Mouse (Mus musculus): ENCODE measurements at regions not wholly inside any gene's neighbourhood (a gene's known extent, or its start where the extent isn't known, plus 50 kb on each side); places are given as distances from the start of the nearest gene placed in this dataset.

- WGBS: 81% methylated on average over 8 of the region's 8 CpGs
- DNase-seq (ENCODE audit: low spot score): no peak
- no peaks in the 10 kb centered on the region for H3K27me3 ChIP-seq (ENCODE audit: control insufficient read depth, insufficient read depth, low read length)
- no peak for ATAC-seq (ENCODE audit: low FRiP score, low TSS enrichment)
- H3K4me3 ChIP-seq (ENCODE audit: low read depth, low read length): no peak overlapping the region
- H3K27ac ChIP-seq (replicated peaks): no peak overlapping the region
- no peaks in the 10 kb centered on the region for H3K36me3 ChIP-seq (ENCODE audit: control insufficient read depth, insufficient read depth, low read length)
- no peaks in the 10 kb centered on the region for H3K4me1 ChIP-seq (replicated peaks; ENCODE audit: control insufficient read depth, insufficient read depth)
- H3K9me3 ChIP-seq (ENCODE audit: control insufficient read depth, low read length): no peaks in the 10 kb centered on the region
- H3K4me2 ChIP-seq (replicated peaks; ENCODE audit: low read depth): no peak overlapping the region
- TF ChIP-seq CTCF (IDR thresholded peaks at IDR 0.05; ENCODE audit: low read depth) (no peak), EP300 (optimal IDR thresholded peaks at IDR 0.05) (no peak)
- H3K9ac ChIP-seq (ENCODE audit: low read length): no peak overlapping the region
These were observed 460.1 kb upstream of the Smc2 start for GRCm38 (mm10) chr4:51978962-51979361.

GRCm38 (mm10) chr4:51992482-51992881 lies 446.6 kb upstream of the Smc2 start:
- Histone ChIP-seq H3K4me1 (replicated peaks; ENCODE audit: control insufficient read depth, insufficient read depth) (no peaks in the 10 kb centered on the region), H3K36me3 (ENCODE audit: control insufficient read depth, insufficient read depth, low read length) (no peaks in the 10 kb centered on the region), H3K27ac (replicated peaks) (no peak overlapping the region), H3K9ac (ENCODE audit: low read length) (no peak overlapping the region), H3K4me3 (ENCODE audit: low read depth, low read length) (no peak overlapping the region), H3K27me3 (ENCODE audit: control insufficient read depth, insufficient read depth, low read length) (no peaks in the 10 kb centered on the region), H3K4me2 (replicated peaks; ENCODE audit: low read depth) (no peak overlapping the region), H3K9me3 (ENCODE audit: control insufficient read depth, low read length) (no peaks in the 10 kb centered on the region)
- 70% methylated on average over 2 of the region's 2 CpGs for WGBS
- no peak for ATAC-seq (ENCODE audit: low FRiP score, low TSS enrichment)
- DNase-seq (ENCODE audit: low spot score): no peak
- TF ChIP-seq EP300 (optimal IDR thresholded peaks at IDR 0.05) (no peak), CTCF (IDR thresholded peaks at IDR 0.05; ENCODE audit: low read depth) (no peak)

- DNase-seq (ENCODE audit: low spot score) (no peak), ATAC-seq (ENCODE audit: low FRiP score, low TSS enrichment) (no peak)
- H3K9me3 ChIP-seq (ENCODE audit: control insufficient read depth, low read length): no peaks in the 10 kb centered on the region
- no peaks in the 10 kb centered on the region for H3K27me3 ChIP-seq (ENCODE audit: control insufficient read depth, insufficient read depth, low read length)
- no peaks in the 10 kb centered on the region for H3K36me3 ChIP-seq (ENCODE audit: control insufficient read depth, insufficient read depth, low read length)
- H3K27ac ChIP-seq (replicated peaks): no peak overlapping the region
- H3K4me2 ChIP-seq (replicated peaks; ENCODE audit: low read depth): no peak overlapping the region
- TF ChIP-seq EP300 (optimal IDR thresholded peaks at IDR 0.05) (no peak), CTCF (IDR thresholded peaks at IDR 0.05; ENCODE audit: low read depth) (no peak)
- no peak overlapping the region for H3K9ac ChIP-seq (ENCODE audit: low read length)
- no peak overlapping the region for H3K4me3 ChIP-seq (ENCODE audit: low read depth, low read length)
- WGBS: 42% methylated on average over 11 of the region's 11 CpGs
- no peaks in the 10 kb centered on the region for H3K4me1 ChIP-seq (replicated peaks; ENCODE audit: control insufficient read depth, insufficient read depth)
These were observed 402.2 kb upstream of the Smc2 start for GRCm38 (mm10) chr4:52036765-52037353.

- TF ChIP-seq EP300 (optimal IDR thresholded peaks at IDR 0.05) (no peak), CTCF (IDR thresholded peaks at IDR 0.05; ENCODE audit: low read depth) (no peak)
- Histone ChIP-seq H3K4me2 (replicated peaks; ENCODE audit: low read depth) (no peak overlapping the region), H3K27me3 (ENCODE audit: control insufficient read depth, insufficient read depth, low read length) (no peaks in the 10 kb centered on the region), H3K9ac (ENCODE audit: low read length) (no peak overlapping the region), H3K27ac (replicated peaks) (no peak overlapping the region), H3K9me3 (ENCODE audit: control insufficient read depth, low read length) (no peaks in the 10 kb centered on the region), H3K36me3 (ENCODE audit: control insufficient read depth, insufficient read depth, low read length) (no peaks in the 10 kb centered on the region), H3K4me1 (replicated peaks; ENCODE audit: control insufficient read depth, insufficient read depth) (no peaks in the 10 kb centered on the region), H3K4me3 (ENCODE audit: low read depth, low read length) (no peak overlapping the region)
- 76% methylated on average over 1 of the region's 1 CpGs for WGBS
- DNase-seq (ENCODE audit: low spot score) (no peak), ATAC-seq (ENCODE audit: low FRiP score, low TSS enrichment) (no peak)
These were observed 395.6 kb upstream of the Smc2 start for GRCm38 (mm10) chr4:52043404-52043803.

GRCm38 (mm10) chr4:52050948-52051347 lies 388.1 kb upstream of the Smc2 start:
- no peak overlapping the region for H3K4me3 ChIP-seq (ENCODE audit: low read depth, low read length)
- H3K4me2 ChIP-seq (replicated peaks; ENCODE audit: low read depth): no peak overlapping the region
- H3K9me3 ChIP-seq (ENCODE audit: control insufficient read depth, low read length): no peaks in the 10 kb centered on the region
- H3K9ac ChIP-seq (ENCODE audit: low read length): no peak overlapping the region
- TF ChIP-seq EP300 (optimal IDR thresholded peaks at IDR 0.05) (no peak), CTCF (IDR thresholded peaks at IDR 0.05; ENCODE audit: low read depth) (no peak)
- no peaks in the 10 kb centered on the region for H3K27me3 ChIP-seq (ENCODE audit: control insufficient read depth, insufficient read depth, low read length)
- no peaks in the 10 kb centered on the region for H3K36me3 ChIP-seq (ENCODE audit: control insufficient read depth, insufficient read depth, low read length)
- ATAC-seq (ENCODE audit: low FRiP score, low TSS enrichment): no peak
- H3K4me1 ChIP-seq (replicated peaks; ENCODE audit: control insufficient read depth, insufficient read depth): no peaks in the 10 kb centered on the region
- DNase-seq (ENCODE audit: low spot score): no peak
- no peak overlapping the region for H3K27ac ChIP-seq (replicated peaks)
- WGBS: 63% methylated on average over 4 of the region's 4 CpGs

- no peaks in the 10 kb centered on the region for H3K4me1 ChIP-seq (replicated peaks; ENCODE audit: control insufficient read depth, insufficient read depth)
- TF ChIP-seq CTCF (IDR thresholded peaks at IDR 0.05; ENCODE audit: low read depth) (no peak), EP300 (optimal IDR thresholded peaks at IDR 0.05) (no peak)
These were observed 383.0 kb upstream of the Smc2 start for GRCm38 (mm10) chr4:52056031-52056430.

More at GRCm38 (mm10) chr4:52056031-52056430, 383.0 kb upstream of the Smc2 start:
- Histone ChIP-seq H3K4me3 (ENCODE audit: low read depth, low read length) (no peak overlapping the region), H3K27me3 (ENCODE audit: control insufficient read depth, insufficient read depth, low read length) (no peaks in the 10 kb centered on the region), H3K9me3 (ENCODE audit: control insufficient read depth, low read length) (no peaks in the 10 kb centered on the region), H3K27ac (replicated peaks) (no peak overlapping the region), H3K4me2 (replicated peaks; ENCODE audit: low read depth) (no peak overlapping the region), H3K9ac (ENCODE audit: low read length) (no peak overlapping the region), H3K36me3 (ENCODE audit: control insufficient read depth, insufficient read depth, low read length) (no peaks in the 10 kb centered on the region)
- DNase-seq (ENCODE audit: low spot score) (no peak), ATAC-seq (ENCODE audit: low FRiP score, low TSS enrichment) (no peak)

Measured in stomach, postnatal 0 days (tissue).